Mouse (Mus musculus) olfactory bulb, adult 2 months (tissue): Measurements from ENCODE around the gene Dgkb.

ENCODE experiments used
- CTCF ChIP-seq: fragments of 200-500 bp; IDR thresholded peaks from 2 replicates; pipeline ENCODE4 v1.5.1; 2012; ENCODE audit warnings: low read depth, mild to moderate bottlenecking, low read length, moderate library complexity; ENCODE audit not compliant: insufficient read depth
- POLR2A ChIP-seq: fragments of 200-500 bp; IDR thresholded peaks from 2 replicates; pipeline ENCODE4 v1.6.1; 2012; ENCODE audit warnings: mild to moderate bottlenecking, low read depth, low read length, moderate library complexity; ENCODE audit not compliant: insufficient read depth

DNA sequence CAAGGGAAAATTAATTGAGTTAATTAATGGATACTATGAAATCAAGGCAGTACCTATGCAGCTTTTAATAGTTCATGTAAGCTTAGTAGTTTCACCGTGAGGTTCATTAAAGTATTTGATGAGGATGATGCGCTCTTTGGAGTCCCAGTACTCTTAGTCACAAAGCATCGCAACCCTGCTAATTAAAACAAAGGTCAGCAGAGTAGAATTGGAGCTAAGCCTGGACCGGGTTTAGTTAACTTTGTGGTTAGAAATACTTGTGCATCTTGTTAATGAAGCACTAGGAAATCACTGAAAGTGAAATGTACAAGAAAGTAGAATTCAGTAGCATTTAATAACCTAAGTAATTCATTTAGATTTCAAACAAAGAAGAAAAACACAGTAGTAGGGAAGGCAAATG is 544.0 kb downstream of the Dgkb start:
- TF ChIP-seq CTCF (no peak), POLR2A (no peak)
